Mouse (Mus musculus): ENCODE data around the gene Fbxl15. TPM values are rescaled to one million over a fixed set of nuclear protein-coding genes. Genes with fewer than 3 reads are reported as not detected.
A peak's percentile ranks its signal among the peaks of the same experiment; 100 is the strongest.

Fbxl15 gene
- polyA plus RNA-seq, 1 experiment from 2014 or later = 55.6 TPM

DNA sequence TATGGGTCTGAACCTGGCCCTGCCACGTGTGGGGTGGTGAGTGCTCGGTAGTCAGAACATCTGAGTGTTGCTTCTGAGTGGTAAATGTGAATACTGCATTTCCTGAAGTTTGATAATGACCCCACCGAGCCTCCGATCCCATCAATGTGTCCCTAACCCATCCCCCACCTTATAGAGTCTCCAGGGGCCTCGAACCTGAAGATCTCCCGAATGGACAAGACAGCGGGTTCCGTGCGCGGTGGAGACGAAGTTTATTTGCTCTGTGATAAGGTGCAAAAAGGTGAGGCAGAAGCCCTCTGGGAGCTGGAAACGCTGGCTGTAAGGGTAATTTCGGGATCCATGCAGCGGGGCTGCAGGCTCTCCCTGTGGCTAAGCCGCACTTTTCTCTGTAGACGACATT lies 20.2 kb upstream of the Fbxl15 start:
- no peak for ATAC-seq
- 81% methylated on average over 16 of the region's 16 CpGs for WGBS
- Histone ChIP-seq H3K36me3 (ENCODE audit: control insufficient read depth, insufficient read depth, low read length) (peaks cover 13% of the 10 kb centered on the region), H3K27ac (ENCODE audit: low read depth, low read length) (no peak overlapping the region), H3K4me3 (ENCODE audit: low read length) (no peak overlapping the region), H3K27me3 (replicated peaks; ENCODE audit: control insufficient read depth, insufficient read depth, low read length) (peaks cover 12% of the 10 kb centered on the region), H3K4me1 (ENCODE audit: control insufficient read depth, insufficient read depth, low read depth, low read length) (peaks cover 14% of the 10 kb centered on the region), H3K4me2 (ENCODE audit: low read length) (no peak overlapping the region), H3K9ac (ENCODE audit: low read depth, low read length) (no peak overlapping the region), H3K9me3 (ENCODE audit: control insufficient read depth, low read length) (no peaks in the 10 kb centered on the region)

DNA sequence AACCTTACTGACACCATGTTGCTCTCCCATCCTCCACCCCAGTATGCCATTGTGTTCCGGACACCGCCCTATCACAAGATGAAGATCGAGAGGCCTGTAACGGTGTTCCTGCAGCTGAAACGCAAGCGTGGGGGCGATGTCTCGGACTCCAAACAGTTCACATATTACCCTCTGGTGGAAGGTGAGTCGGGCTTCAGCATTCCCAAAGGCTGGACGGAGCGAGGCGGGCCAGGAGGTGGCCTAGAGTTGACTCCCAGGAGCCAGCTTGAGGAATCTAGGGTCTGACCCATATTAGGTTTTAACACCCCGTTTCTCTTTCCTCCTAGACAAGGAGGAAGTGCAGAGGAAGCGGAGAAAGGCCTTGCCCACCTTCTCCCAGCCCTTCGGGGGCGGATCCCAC lies 19.7 kb upstream of the Fbxl15 start:
- H3K9me3 ChIP-seq (ENCODE audit: control insufficient read depth, low read length) = no peaks in the 10 kb centered on the region
- WGBS = 61% methylated on average over 16 of the region's 16 CpGs
- H3K27ac ChIP-seq (ENCODE audit: low read depth, low read length) = no peak overlapping the region
- no peak overlapping the region for H3K9ac ChIP-seq (ENCODE audit: low read depth, low read length)
- peaks cover 14% of the 10 kb centered on the region for H3K4me1 ChIP-seq (ENCODE audit: control insufficient read depth, insufficient read depth, low read depth, low read length)
- no peak for ATAC-seq
- H3K4me3 ChIP-seq (ENCODE audit: low read length) = peak overlapping the region; percentile 52
- peaks cover 14% of the 10 kb centered on the region for H3K27me3 ChIP-seq (replicated peaks; ENCODE audit: control insufficient read depth, insufficient read depth, low read length)
- H3K36me3 ChIP-seq (ENCODE audit: control insufficient read depth, insufficient read depth, low read length) = peaks cover 18% of the 10 kb centered on the region
- H3K4me2 ChIP-seq (ENCODE audit: low read length) = peak overlapping the region; percentile 95

DNA sequence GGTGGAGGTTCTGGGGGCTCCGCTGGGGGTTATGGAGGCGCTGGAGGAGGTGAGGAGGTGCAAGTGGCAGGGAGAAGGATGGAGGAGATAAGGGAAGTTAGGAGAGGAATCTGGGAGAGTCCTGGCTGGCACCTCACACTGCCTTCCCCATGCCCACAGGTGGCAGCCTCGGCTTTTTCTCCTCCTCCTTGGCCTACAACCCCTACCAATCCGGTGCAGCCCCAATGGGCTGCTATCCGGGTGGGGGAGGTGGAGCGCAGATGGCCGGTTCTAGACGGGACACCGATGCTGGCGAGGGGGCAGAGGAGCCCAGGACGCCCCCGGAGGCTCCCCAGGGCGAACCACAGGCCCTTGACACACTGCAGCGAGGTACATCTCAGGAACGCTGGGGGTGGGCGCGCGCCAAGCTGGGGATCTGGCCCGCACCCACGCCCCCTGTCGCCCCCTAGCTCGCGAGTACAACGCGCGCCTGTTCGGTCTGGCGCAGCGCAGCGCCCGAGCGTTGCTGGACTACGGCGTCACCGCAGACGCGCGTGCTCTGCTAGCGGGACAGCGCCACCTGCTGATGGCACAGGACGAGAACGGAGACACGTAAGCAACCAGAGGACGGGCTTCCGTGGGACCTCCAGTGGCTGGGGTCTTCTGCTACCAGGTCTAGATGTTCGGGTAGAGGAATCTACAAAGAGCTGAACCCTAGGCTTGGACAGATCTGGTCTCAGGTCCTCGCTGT lies 19.1 kb upstream of the Fbxl15 start:
- no peak overlapping the region for H3K27ac ChIP-seq (ENCODE audit: low read depth, low read length)
- peak; percentile 61 for ATAC-seq
- H3K9me3 ChIP-seq (ENCODE audit: control insufficient read depth, low read length) = no peaks in the 10 kb centered on the region
- H3K4me1 ChIP-seq (ENCODE audit: control insufficient read depth, insufficient read depth, low read depth, low read length) = peaks cover 14% of the 10 kb centered on the region
- WGBS = 2% methylated on average over 47 of the region's 47 CpGs
- H3K27me3 ChIP-seq (replicated peaks; ENCODE audit: control insufficient read depth, insufficient read depth, low read length) = peaks cover 14% of the 10 kb centered on the region
- H3K4me2 ChIP-seq (ENCODE audit: low read length) = peak overlapping the region; percentile 95
- H3K36me3 ChIP-seq (ENCODE audit: control insufficient read depth, insufficient read depth, low read length) = peaks cover 18% of the 10 kb centered on the region
- peak overlapping the region; percentile 52 for H3K4me3 ChIP-seq (ENCODE audit: low read length)
- H3K9ac ChIP-seq (ENCODE audit: low read depth, low read length) = peak overlapping the region; percentile 75

DNA sequence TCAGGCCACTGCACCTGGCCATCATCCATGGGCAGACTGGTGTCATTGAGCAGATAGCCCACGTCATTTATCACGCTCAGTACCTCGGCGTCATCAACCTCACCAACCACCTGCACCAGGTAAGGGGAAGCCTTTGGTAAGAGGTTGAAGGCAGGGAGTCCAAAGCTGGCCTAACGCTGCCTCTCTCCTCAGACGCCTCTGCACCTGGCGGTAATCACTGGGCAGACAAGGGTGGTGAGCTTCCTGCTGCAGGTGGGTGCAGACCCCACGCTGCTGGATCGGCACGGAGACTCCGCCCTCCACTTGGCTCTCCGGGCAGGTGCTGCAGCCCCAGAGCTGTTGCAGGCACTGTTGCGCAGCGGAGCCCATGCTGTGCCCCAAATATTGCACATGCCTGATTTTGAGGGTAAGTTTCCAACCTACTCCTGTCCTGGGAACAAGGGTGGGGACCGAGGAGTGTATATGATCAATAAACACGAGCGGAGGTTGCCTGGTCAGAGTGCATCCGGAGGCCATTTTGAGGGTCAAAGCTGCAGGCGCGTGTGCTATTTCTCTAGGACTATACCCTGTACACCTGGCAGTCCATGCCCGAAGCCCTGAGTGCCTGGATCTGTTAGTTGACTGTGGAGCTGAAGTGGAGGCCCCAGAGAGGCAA lies 18.2 kb upstream of the Fbxl15 start:
- H3K4me3 ChIP-seq (ENCODE audit: low read length) = no peak overlapping the region
- peaks cover 20% of the 10 kb centered on the region for H3K27me3 ChIP-seq (replicated peaks; ENCODE audit: control insufficient read depth, insufficient read depth, low read length)
- H3K9ac ChIP-seq (ENCODE audit: low read depth, low read length) = no peak overlapping the region
- H3K4me2 ChIP-seq (ENCODE audit: low read length) = no peak overlapping the region; the same call in 1 of the 2 replicates
- H3K27ac ChIP-seq (ENCODE audit: low read depth, low read length) = no peak overlapping the region
- no peak for ATAC-seq
- H3K36me3 ChIP-seq (ENCODE audit: control insufficient read depth, insufficient read depth, low read length) = peaks cover 22% of the 10 kb centered on the region
- H3K9me3 ChIP-seq (ENCODE audit: control insufficient read depth, low read length) = no peaks in the 10 kb centered on the region
- 81% methylated on average over 21 of the region's 21 CpGs for WGBS
- peaks cover 8% of the 10 kb centered on the region for H3K4me1 ChIP-seq (ENCODE audit: control insufficient read depth, insufficient read depth, low read depth, low read length)

DNA sequence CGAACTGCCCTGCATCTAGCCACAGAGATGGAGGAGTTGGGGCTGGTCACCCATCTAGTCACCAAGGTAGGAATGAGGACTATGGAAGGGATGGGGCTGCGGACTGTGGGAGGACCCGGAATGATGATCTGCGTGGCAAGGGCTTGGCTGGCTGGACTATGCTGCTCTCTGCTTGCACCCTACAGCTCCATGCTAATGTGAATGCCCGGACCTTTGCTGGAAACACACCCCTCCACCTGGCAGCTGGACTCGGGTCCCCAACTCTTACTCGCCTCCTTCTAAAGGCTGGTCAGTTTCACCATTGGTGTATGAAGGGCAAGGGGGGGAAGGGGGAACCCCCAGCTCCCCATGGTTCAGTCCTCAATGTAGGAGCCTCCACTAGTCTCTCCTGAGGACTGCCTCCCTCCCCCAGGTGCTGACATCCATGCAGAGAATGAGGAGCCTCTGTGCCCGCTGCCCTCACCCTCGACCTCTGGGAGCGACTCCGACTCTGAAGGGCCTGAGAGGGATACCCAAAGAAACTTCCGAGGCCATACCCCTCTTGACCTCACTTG lies 17.6 kb upstream of the Fbxl15 start:
- no peak overlapping the region for H3K4me2 ChIP-seq (ENCODE audit: low read length)
- no peak overlapping the region for H3K27ac ChIP-seq (ENCODE audit: low read depth, low read length)
- peaks cover 23% of the 10 kb centered on the region for H3K27me3 ChIP-seq (replicated peaks; ENCODE audit: control insufficient read depth, insufficient read depth, low read length)
- no peak overlapping the region for H3K4me3 ChIP-seq (ENCODE audit: low read length)
- no peaks in the 10 kb centered on the region for H3K9me3 ChIP-seq (ENCODE audit: control insufficient read depth, low read length)
- H3K9ac ChIP-seq (ENCODE audit: low read depth, low read length) = no peak overlapping the region
- ATAC-seq = no peak
- 91% methylated on average over 12 of the region's 12 CpGs for WGBS
- H3K36me3 ChIP-seq (ENCODE audit: control insufficient read depth, insufficient read depth, low read length) = peaks cover 22% of the 10 kb centered on the region
- H3K4me1 ChIP-seq (ENCODE audit: control insufficient read depth, insufficient read depth, low read depth, low read length) = peaks cover 7% of the 10 kb centered on the region; the same call in 1 of the 2 replicates

DNA sequence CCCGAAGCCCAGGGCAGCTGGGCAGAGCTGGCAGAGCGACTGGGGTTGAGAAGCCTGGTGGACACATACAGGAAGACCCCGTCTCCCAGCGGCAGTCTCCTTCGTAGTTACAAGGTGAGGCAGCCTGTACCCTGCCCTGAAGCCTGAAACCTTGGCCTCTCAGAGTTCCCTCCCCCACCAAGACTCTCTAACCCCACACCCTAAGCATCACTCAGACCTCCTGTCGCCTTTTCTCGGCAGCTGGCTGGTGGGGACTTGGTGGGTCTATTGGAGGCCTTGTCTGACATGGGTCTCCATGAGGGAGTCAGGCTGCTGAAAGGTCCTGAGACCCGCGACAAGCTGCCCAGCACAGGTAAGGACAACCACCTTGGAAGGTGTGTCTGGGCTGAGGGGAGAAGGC lies 16.6 kb upstream of the Fbxl15 start:
- no peak overlapping the region for H3K4me2 ChIP-seq (ENCODE audit: low read length)
- peaks cover 22% of the 10 kb centered on the region for H3K36me3 ChIP-seq (ENCODE audit: control insufficient read depth, insufficient read depth, low read length)
- H3K9ac ChIP-seq (ENCODE audit: low read depth, low read length) = no peak overlapping the region
- H3K27me3 ChIP-seq (replicated peaks; ENCODE audit: control insufficient read depth, insufficient read depth, low read length) = peaks cover 26% of the 10 kb centered on the region
- 89% methylated on average over 9 of the region's 9 CpGs for WGBS
- H3K9me3 ChIP-seq (ENCODE audit: control insufficient read depth, low read length) = no peaks in the 10 kb centered on the region
- no peak overlapping the region for H3K27ac ChIP-seq (ENCODE audit: low read depth, low read length)
- no peak for ATAC-seq
- peaks cover 13% of the 10 kb centered on the region for H3K4me1 ChIP-seq (ENCODE audit: control insufficient read depth, insufficient read depth, low read depth, low read length)
- H3K4me3 ChIP-seq (ENCODE audit: low read length) = no peak overlapping the region

DNA sequence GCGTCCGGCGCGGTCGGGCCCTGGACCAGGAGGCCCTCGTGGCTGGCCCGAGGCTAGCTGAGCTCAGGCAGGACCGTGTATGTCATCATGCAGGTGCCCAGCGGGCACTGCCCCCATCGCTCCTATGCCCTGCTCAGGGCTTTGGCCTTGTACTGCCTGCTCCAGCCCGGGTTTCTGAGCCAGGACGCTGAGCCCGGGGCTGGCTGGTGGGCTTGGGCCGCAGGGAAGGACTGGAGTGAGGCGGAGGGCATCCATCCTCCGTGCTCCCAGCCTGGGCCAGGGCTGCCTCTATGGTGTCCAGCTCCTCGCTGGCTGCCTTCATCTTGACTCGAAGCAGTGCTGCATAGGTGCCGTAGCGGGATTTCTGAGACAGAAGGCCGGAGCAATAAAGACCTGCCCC lies 15.4 kb upstream of the Fbxl15 start:
- Histone ChIP-seq H3K27ac (ENCODE audit: low read depth, low read length) (no peak overlapping the region), H3K9me3 (ENCODE audit: control insufficient read depth, low read length) (no peaks in the 10 kb centered on the region), H3K4me1 (ENCODE audit: control insufficient read depth, insufficient read depth, low read depth, low read length) (peaks cover 25% of the 10 kb centered on the region), H3K4me3 (ENCODE audit: low read length) (no peak overlapping the region), H3K4me2 (ENCODE audit: low read length) (no peak overlapping the region), H3K9ac (ENCODE audit: low read depth, low read length) (no peak overlapping the region), H3K27me3 (replicated peaks; ENCODE audit: control insufficient read depth, insufficient read depth, low read length) (peaks cover 27% of the 10 kb centered on the region), H3K36me3 (ENCODE audit: control insufficient read depth, insufficient read depth, low read length) (peaks cover 22% of the 10 kb centered on the region)
- no peak for ATAC-seq
- WGBS = 89% methylated on average over 18 of the region's 21 CpGs

DNA sequence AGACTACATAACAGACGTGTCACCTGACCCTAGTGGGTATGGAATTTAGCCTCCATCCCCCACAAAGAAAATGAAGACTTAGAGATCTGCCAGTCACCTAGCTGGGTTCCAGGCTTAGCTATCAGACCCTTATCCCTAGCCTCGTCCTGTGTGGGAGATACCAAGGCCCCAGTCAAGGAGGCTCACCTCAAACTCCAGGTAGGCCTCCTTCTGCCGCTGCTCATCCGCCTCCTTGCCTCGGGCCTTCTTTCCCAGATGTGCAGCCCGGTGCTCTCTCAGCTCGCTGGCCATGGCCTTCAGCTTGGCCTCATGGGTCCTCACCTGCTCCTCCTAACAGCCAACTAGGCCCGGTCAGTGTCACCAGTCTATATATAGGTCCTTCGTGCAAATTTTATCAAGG lies 14.9 kb upstream of the Fbxl15 start:
- Histone ChIP-seq H3K27me3 (replicated peaks; ENCODE audit: control insufficient read depth, insufficient read depth, low read length) (peaks cover 26% of the 10 kb centered on the region), H3K36me3 (ENCODE audit: control insufficient read depth, insufficient read depth, low read length) (peaks cover 22% of the 10 kb centered on the region), H3K27ac (ENCODE audit: low read depth, low read length) (no peak overlapping the region), H3K4me1 (ENCODE audit: control insufficient read depth, insufficient read depth, low read depth, low read length) (peaks cover 27% of the 10 kb centered on the region), H3K4me2 (ENCODE audit: low read length) (no peak overlapping the region), H3K9me3 (ENCODE audit: control insufficient read depth, low read length) (no peaks in the 10 kb centered on the region), H3K9ac (ENCODE audit: low read depth, low read length) (no peak overlapping the region), H3K4me3 (ENCODE audit: low read length) (no peak overlapping the region)
- WGBS = 91% methylated on average over 9 of the region's 9 CpGs
- ATAC-seq = no peak

DNA sequence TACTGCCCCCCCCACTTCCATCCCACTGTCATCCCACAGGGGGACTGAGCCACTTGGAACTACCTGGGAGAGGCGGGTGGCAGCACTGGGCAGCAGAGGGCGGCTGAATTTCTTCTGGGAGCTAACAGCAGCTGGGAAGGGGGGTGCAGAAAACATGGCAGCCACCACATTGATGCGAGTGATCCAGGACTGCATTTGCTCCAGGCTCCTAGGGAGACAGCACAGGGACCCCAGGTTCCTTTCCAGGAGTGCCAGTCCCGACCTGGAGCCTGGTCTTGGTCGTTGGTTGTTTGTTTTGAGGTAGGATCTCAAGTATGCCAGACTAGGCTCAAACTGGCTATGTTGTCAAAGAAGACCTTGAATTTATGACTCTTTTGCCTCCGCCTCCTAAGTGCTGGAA lies 14.4 kb upstream of the Fbxl15 start:
- Histone ChIP-seq H3K4me1 (ENCODE audit: control insufficient read depth, insufficient read depth, low read depth, low read length) (peaks cover 28% of the 10 kb centered on the region), H3K4me3 (ENCODE audit: low read length) (no peak overlapping the region), H3K36me3 (ENCODE audit: control insufficient read depth, insufficient read depth, low read length) (peaks cover 22% of the 10 kb centered on the region), H3K9ac (ENCODE audit: low read depth, low read length) (no peak overlapping the region), H3K9me3 (ENCODE audit: control insufficient read depth, low read length) (no peaks in the 10 kb centered on the region), H3K4me2 (ENCODE audit: low read length) (no peak overlapping the region), H3K27me3 (replicated peaks; ENCODE audit: control insufficient read depth, insufficient read depth, low read length) (peaks cover 24% of the 10 kb centered on the region), H3K27ac (ENCODE audit: low read depth, low read length) (no peak overlapping the region)
- 73% methylated on average over 6 of the region's 6 CpGs for WGBS
- no peak for ATAC-seq

All from hindbrain, embryonic 16.5 days (tissue).